ENCODE assay signal across 23 mouse cellular contexts in genomic region chr19:60903139-60903538, GRCm38 (mm10).
"Had no signal": no experiment of that assay in that cellular context is flagged by ENCODE, and none has a peak within 500 bp of the region (broad histone marks: within the 10 kb centered on the region; RNA-seq: fewer than 3 reads in every experiment).

No protein-coding gene starts in this region.

- H3K27me3 ChIP-seq: limb, embryonic 13.5 days; liver, embryonic 12.5 days; liver, embryonic 15.5 days; lung, embryonic 15.5 days; midbrain, embryonic 12.5 days; midbrain, embryonic 15.5 days; neural tube, embryonic 12.5 days; neural tube, embryonic 15.5 days had no signal

- DNase-seq: kidney, postnatal 25 days; layer of hippocampus, adult 9-11 months; liver; lung, adult 18-20 months; right cerebral cortex, adult 18-20 months; right cerebral cortex, postnatal 14 days; right cerebral cortex, postnatal 4 days; thymus, adult 2 months; thymus, postnatal 14 days; thymus, postnatal 4 days had no signal

- H3K36me3 ChIP-seq: limb, embryonic 13.5 days; liver, embryonic 12.5 days; liver, embryonic 15.5 days; lung, embryonic 15.5 days; midbrain, embryonic 12.5 days; midbrain, embryonic 15.5 days; neural tube, embryonic 12.5 days; neural tube, embryonic 15.5 days had no signal

- H3K4me1 ChIP-seq: limb, embryonic 10.5 days; limb, embryonic 13.5 days; liver, embryonic 12.5 days; liver, embryonic 15.5 days; midbrain, embryonic 12.5 days; midbrain, embryonic 15.5 days; neural tube, embryonic 12.5 days; neural tube, embryonic 15.5 days had no signal

- H3K9ac ChIP-seq: limb, embryonic 13.5 days; liver, embryonic 12.5 days; liver, embryonic 15.5 days; lung, embryonic 15.5 days; midbrain, embryonic 12.5 days; midbrain, embryonic 15.5 days; neural tube, embryonic 12.5 days; neural tube, embryonic 15.5 days had no signal

- H3K27ac ChIP-seq: kidney, postnatal 0 days; layer of hippocampus, adult 2 months; limb, embryonic 10.5 days; limb, embryonic 13.5 days; liver, embryonic 12.5 days; liver, embryonic 15.5 days; lung, embryonic 15.5 days; macrophage; midbrain, embryonic 12.5 days; midbrain, embryonic 15.5 days; neural tube, embryonic 12.5 days; neural tube, embryonic 15.5 days; stomach, postnatal 0 days had no signal

- H3K9me3 ChIP-seq: limb, embryonic 10.5 days; limb, embryonic 13.5 days; liver, embryonic 12.5 days; liver, embryonic 15.5 days; lung, embryonic 15.5 days; midbrain, embryonic 12.5 days; midbrain, embryonic 15.5 days; neural tube, embryonic 12.5 days; neural tube, embryonic 15.5 days had no signal

- ATAC-seq: liver, embryonic 12.5 days; midbrain, embryonic 15.5 days had no signal

- H3K4me3 ChIP-seq: layer of hippocampus, adult 2 months; limb, embryonic 10.5 days; limb, embryonic 13.5 days; liver, embryonic 12.5 days; liver, embryonic 15.5 days; lung, embryonic 15.5 days; midbrain, embryonic 12.5 days; midbrain, embryonic 15.5 days; neural tube, embryonic 12.5 days; neural tube, embryonic 15.5 days had no signal

- H3K4me2 ChIP-seq: limb, embryonic 13.5 days; liver, embryonic 12.5 days; liver, embryonic 15.5 days; lung, embryonic 15.5 days; midbrain, embryonic 12.5 days; midbrain, embryonic 15.5 days; neural tube, embryonic 12.5 days; neural tube, embryonic 15.5 days had no signal
